In genomic region chr9:116906955-116907354, GRCm38 (mm10) we compare ENCODE assay signal across 11 mouse cellular contexts.
A peak's percentile ranks its signal among the peaks of the same experiment; 100 is the strongest.
DNase-seq lines count a peak whose midpoint lies in the region; ATAC-seq and TF ChIP-seq lines count a peak whose summit lies in the region.
"Had no signal": no experiment of that assay in that cellular context is flagged by ENCODE, and none has a peak within 500 bp of the region (broad histone marks: within the 10 kb centered on the region; RNA-seq: fewer than 3 reads in every experiment).

No protein-coding gene starts in this region.

- no peak for DNase-seq in midbrain, postnatal 0 days (ENCODE audit: low spot score)
- no peak for DNase-seq in midbrain, embryonic 10.5 days (ENCODE audit: low spot score)
- no peak for DNase-seq in adrenal gland, adult 8-10 months
- DNase-seq in left cerebral cortex, adult 11 months (ENCODE audit: low spot score), result no peak
- DNase-seq: kidney, adult 8-10 months; thymus, adult 18-20 months had no signal

- H3K4me3 ChIP-seq in intestine, postnatal 0 days (ENCODE audit: low read depth, low read length), result no peak overlapping the region
- H3K4me3 ChIP-seq in intestine, embryonic 16.5 days (ENCODE audit: low read length), result no peak overlapping the region
- H3K4me3 ChIP-seq in midbrain, postnatal 0 days (ENCODE audit: low read depth, low read length), result no peak overlapping the region
- no peak overlapping the region for H3K4me3 ChIP-seq in midbrain, embryonic 10.5 days
- no peak overlapping the region for H3K4me3 ChIP-seq in bone marrow macrophage, adult 2 months (ENCODE audit: insufficient read depth, low read length)
- H3K4me3 ChIP-seq: hindbrain, embryonic 10.5 days had no signal

- 68% methylated on average over 4 of the region's 4 CpGs for WGBS in intestine, postnatal 0 days
- 72% methylated on average over 4 of the region's 4 CpGs for WGBS in intestine, embryonic 16.5 days
- 74% methylated on average over 4 of the region's 4 CpGs for WGBS in midbrain, postnatal 0 days
- WGBS in midbrain, embryonic 10.5 days, result 62% methylated on average over 4 of the region's 4 CpGs

- H3K9ac ChIP-seq in intestine, postnatal 0 days (ENCODE audit: low read depth, low read length), result no peak overlapping the region
- no peak overlapping the region for H3K9ac ChIP-seq in intestine, embryonic 16.5 days (ENCODE audit: low read depth, low read length)
- no peak overlapping the region for H3K9ac ChIP-seq in midbrain, postnatal 0 days (replicated peaks; ENCODE audit: low read length, poor library complexity, severe bottlenecking)

- H3K27me3 ChIP-seq in intestine, postnatal 0 days (replicated peaks; ENCODE audit: control insufficient read depth, insufficient read depth, low read length), result no peaks in the 10 kb centered on the region
- H3K27me3 ChIP-seq in intestine, embryonic 16.5 days (replicated peaks; ENCODE audit: control insufficient read depth, insufficient read depth, low read length), result no peaks in the 10 kb centered on the region
- no peaks in the 10 kb centered on the region for H3K27me3 ChIP-seq in midbrain, postnatal 0 days (ENCODE audit: insufficient read depth, low read length)
- 0 out of 2 replicates have a peak, but pooled peaks cover 3% of the 10 kb centered on the region for H3K27me3 ChIP-seq in midbrain, embryonic 10.5 days (ENCODE audit: low read depth, poor library complexity, severe bottlenecking)

- no peaks in the 10 kb centered on the region for H3K9me3 ChIP-seq in intestine, postnatal 0 days (ENCODE audit: control insufficient read depth)
- H3K9me3 ChIP-seq in intestine, embryonic 16.5 days (ENCODE audit: control insufficient read depth, low read length), result no peaks in the 10 kb centered on the region
- no peaks in the 10 kb centered on the region for H3K9me3 ChIP-seq in midbrain, postnatal 0 days (ENCODE audit: low read length)
- H3K9me3 ChIP-seq in midbrain, embryonic 10.5 days (replicated peaks), result no peaks in the 10 kb centered on the region
- H3K9me3 ChIP-seq: hindbrain, embryonic 10.5 days had no signal

- H3K27ac ChIP-seq in intestine, postnatal 0 days (ENCODE audit: low read depth, low read length), result no peak overlapping the region
- no peak overlapping the region for H3K27ac ChIP-seq in intestine, embryonic 16.5 days (ENCODE audit: low read length)
- H3K27ac ChIP-seq in midbrain, postnatal 0 days (ENCODE audit: low read depth, low read length), result no peak overlapping the region
- H3K27ac ChIP-seq in midbrain, embryonic 10.5 days (replicated peaks), result no peak overlapping the region
- H3K27ac ChIP-seq in bone marrow macrophage, adult 2 months (ENCODE audit: insufficient read depth, low read depth, low read length), result no peak overlapping the region
- H3K27ac ChIP-seq: hindbrain, embryonic 10.5 days had no signal

- H3K4me2 ChIP-seq in intestine, postnatal 0 days (replicated peaks; ENCODE audit: low read depth), result no peak overlapping the region
- no peak overlapping the region for H3K4me2 ChIP-seq in intestine, embryonic 16.5 days (ENCODE audit: low read depth, low read length)
- H3K4me2 ChIP-seq in midbrain, postnatal 0 days (ENCODE audit: low read depth, low read length, poor library complexity, severe bottlenecking), result no peak overlapping the region
- H3K4me2 ChIP-seq: heart, embryonic 11.5 days had no signal

- no peak for ATAC-seq in intestine, postnatal 0 days
- ATAC-seq in intestine, embryonic 16.5 days, result no peak
- no peak for ATAC-seq in midbrain, postnatal 0 days (ENCODE audit: low FRiP score)

- TF ChIP-seq POLR2A in bone marrow macrophage, adult 2 months (IDR thresholded peaks at IDR 0.05; ENCODE audit: borderline replicate concordance, low read depth, low read length), result no peak

- peak; percentile 63 for TF ChIP-seq CTCF in intestine, postnatal 0 days (IDR thresholded peaks at IDR 0.05; ENCODE audit: low read depth)
- TF ChIP-seq CTCF in midbrain, postnatal 0 days (IDR thresholded peaks at IDR 0.05), result peak; percentile 60
- TF ChIP-seq CTCF in bone marrow macrophage, adult 2 months (IDR thresholded peaks at IDR 0.05; ENCODE audit: low read depth, low read length), result peak; percentile 46; the same call in 1 of the 2 replicates

- H3K36me3 ChIP-seq in intestine, postnatal 0 days (ENCODE audit: control insufficient read depth, insufficient read depth), result no peaks in the 10 kb centered on the region
- no peaks in the 10 kb centered on the region for H3K36me3 ChIP-seq in intestine, embryonic 16.5 days (ENCODE audit: control insufficient read depth, insufficient read depth, low read length)
- no peaks in the 10 kb centered on the region for H3K36me3 ChIP-seq in midbrain, postnatal 0 days (ENCODE audit: insufficient read depth, low read length)
- no peaks in the 10 kb centered on the region for H3K36me3 ChIP-seq in midbrain, embryonic 10.5 days
- H3K36me3 ChIP-seq: hindbrain, embryonic 10.5 days had no signal

- H3K4me1 ChIP-seq in intestine, postnatal 0 days (replicated peaks; ENCODE audit: control insufficient read depth, insufficient read depth, low read length), result no peaks in the 10 kb centered on the region
- no peaks in the 10 kb centered on the region for H3K4me1 ChIP-seq in intestine, embryonic 16.5 days (ENCODE audit: control insufficient read depth, insufficient read depth, low read length)
- no peaks in the 10 kb centered on the region for H3K4me1 ChIP-seq in midbrain, postnatal 0 days (ENCODE audit: insufficient read depth, low read length)
- H3K4me1 ChIP-seq in midbrain, embryonic 10.5 days, result peaks cover 8% of the 10 kb centered on the region
- H3K4me1 ChIP-seq in bone marrow macrophage, adult 2 months (ENCODE audit: control insufficient read depth, insufficient read depth, low read length), result no peaks in the 10 kb centered on the region
